22 mouse cellular contexts compared by ENCODE assay signal in genomic region chr5:104406756-104407155, GRCm38 (mm10). TPM values are rescaled to one million over a fixed set of nuclear protein-coding genes. Genes with fewer than 3 reads are reported as not detected.
DNase-seq lines count a peak whose midpoint lies in the region; ATAC-seq and TF ChIP-seq lines count a peak whose summit lies in the region.
"Had no signal": no experiment of that assay in that cellular context is flagged by ENCODE, and none has a peak within 500 bp of the region (broad histone marks: within the 10 kb centered on the region; RNA-seq: fewer than 3 reads in every experiment).

No protein-coding gene starts in this region.

- H3K27me3 ChIP-seq in kidney, adult 2 months (replicated peaks; ENCODE audit: control insufficient read depth, insufficient read depth, low read length) = no peaks in the 10 kb centered on the region
- H3K27me3 ChIP-seq in embryonic facial prominence, embryonic 10.5 days (replicated peaks; ENCODE audit: low read depth, poor library complexity, severe bottlenecking) = no peaks in the 10 kb centered on the region
- H3K27me3 ChIP-seq in limb, embryonic 10.5 days (ENCODE audit: low read depth, poor library complexity, severe bottlenecking) = no peaks in the 10 kb centered on the region
- H3K27me3 ChIP-seq: forebrain, embryonic 12.5 days; hindbrain, embryonic 13.5 days; intestine, embryonic 15.5 days; neural tube, embryonic 15.5 days had no signal

- no peak overlapping the region for H3K4me3 ChIP-seq in kidney, adult 2 months (ENCODE audit: insufficient read depth, low read depth, low read length)
- H3K4me3 ChIP-seq in embryonic facial prominence, embryonic 10.5 days = no peak overlapping the region
- H3K4me3 ChIP-seq in limb, embryonic 10.5 days = no peak overlapping the region
- H3K4me3 ChIP-seq: forebrain, embryonic 12.5 days; hindbrain, embryonic 13.5 days; intestine, embryonic 15.5 days; left cerebral cortex, adult 2 months; midbrain, embryonic 10.5 days; neural tube, embryonic 15.5 days had no signal

- no peaks in the 10 kb centered on the region for H3K36me3 ChIP-seq in kidney, adult 2 months (ENCODE audit: control insufficient read depth, insufficient read depth, low read length)
- no peaks in the 10 kb centered on the region for H3K36me3 ChIP-seq in embryonic facial prominence, embryonic 10.5 days (replicated peaks)
- no peaks in the 10 kb centered on the region for H3K36me3 ChIP-seq in limb, embryonic 10.5 days
- H3K36me3 ChIP-seq: forebrain, embryonic 12.5 days; G1E; hindbrain, embryonic 13.5 days; intestine, embryonic 15.5 days; midbrain, embryonic 10.5 days; neural tube, embryonic 15.5 days had no signal

- no peak for TF ChIP-seq POLR2A in kidney, adult 2 months (IDR thresholded peaks at IDR 0.05; ENCODE audit: low read depth, low read length)

- WGBS in kidney, adult 2 months = 43% methylated on average over 3 of the region's 3 CpGs
- 20% methylated on average over 3 of the region's 3 CpGs for WGBS in embryonic facial prominence, embryonic 10.5 days
- WGBS in limb, embryonic 10.5 days = 9% methylated on average over 3 of the region's 3 CpGs

- ATAC-seq in monocyte, adult 5-6 weeks (replicated peaks; ENCODE audit: insufficient number of reproducible peaks, low FRiP score, low TSS enrichment, poor library complexity, severe bottlenecking) = no peak
- ATAC-seq in erythroid progenitor cell, adult 5-6 weeks (replicated peaks; ENCODE audit: low FRiP score, poor library complexity, severe bottlenecking) = no peak
- ATAC-seq: CD4-positive, CD25-positive, alpha-beta regulatory T cell, adult 4 months; intestine, embryonic 15.5 days; liver, postnatal 0 days had no signal

- no peaks in the 10 kb centered on the region for H3K4me1 ChIP-seq in kidney, adult 2 months (ENCODE audit: control insufficient read depth, insufficient read depth, low read length)
- H3K4me1 ChIP-seq in embryonic facial prominence, embryonic 10.5 days = peaks cover 35% of the 10 kb centered on the region
- peaks cover 58% of the 10 kb centered on the region for H3K4me1 ChIP-seq in limb, embryonic 10.5 days
- H3K4me1 ChIP-seq: intestine, embryonic 15.5 days had no signal

- no peaks in the 10 kb centered on the region for H3K9me3 ChIP-seq in embryonic facial prominence, embryonic 10.5 days
- no peaks in the 10 kb centered on the region for H3K9me3 ChIP-seq in limb, embryonic 10.5 days (replicated peaks)
- H3K9me3 ChIP-seq: forebrain, embryonic 12.5 days; hindbrain, embryonic 13.5 days; intestine, embryonic 15.5 days; midbrain, embryonic 10.5 days; neural tube, embryonic 15.5 days had no signal

- no peak for TF ChIP-seq CTCF in kidney, adult 2 months (conservative IDR thresholded peaks at IDR 0.05; ENCODE audit: insufficient read depth, insufficient read length, low read depth, low read length)

- H3K27ac ChIP-seq in kidney, adult 2 months (ENCODE audit: insufficient read depth, low read depth, low read length) = peak overlapping the region; percentile 5; the same call in 1 of the 2 replicates
- peak overlapping the region; percentile 70 for H3K27ac ChIP-seq in embryonic facial prominence, embryonic 10.5 days (replicated peaks)
- H3K27ac ChIP-seq in limb, embryonic 10.5 days = peak overlapping the region; percentile 91
- H3K27ac ChIP-seq: forebrain, embryonic 12.5 days; hindbrain, embryonic 13.5 days; intestine, embryonic 15.5 days; left cerebral cortex, adult 2 months; midbrain, embryonic 10.5 days had no signal

- peak; percentile 24 for DNase-seq in kidney, adult 2 months
- DNase-seq in kidney, adult 18-20 months = no peak
- peak; percentile 43 for DNase-seq in 3T3-L1 (ENCODE audit: low read depth, low spot score)
- no peak for DNase-seq in embryonic facial prominence, embryonic 10.5 days (ENCODE audit: low spot score)
- peak; percentile 40 for DNase-seq in limb, embryonic 10.5 days (ENCODE audit: low spot score)
- DNase-seq in heart, adult 11 months = no peak
- DNase-seq: cerebellum, postnatal 14 days; liver; liver, postnatal 0 days; retina, postnatal 1 day; right cerebral cortex, postnatal 4 days; thymus, postnatal 36 days had no signal

RNA-seq across cellular contexts. Expression of gene Spp1, which starts 28.2 kb away (rescaled TPM):
- polyA plus RNA-seq in kidney, adult 2 months (2012; rRNA removed) = 1,966 and 1,980 TPM in 2 replicates
- polyA plus RNA-seq in embryonic facial prominence, embryonic 10.5 days (2016; fragmentation: Nextera tagmentation; extraction: Ambion mirVana) = 6.0 and 6.5 TPM in 2 replicates
- polyA plus RNA-seq in limb, embryonic 10.5 days (2016; fragmentation: Nextera tagmentation; extraction: Ambion mirVana) = 2.0 and 6.4 TPM in 2 replicates
- total RNA-seq in monocyte, adult 5-6 weeks (2017) = 1.5 to 1.9 TPM (median 1.9 TPM) in 3 replicates
- total RNA-seq in erythroid progenitor cell, adult 5-6 weeks (2015; ENCODE audit: low replicate concordance) = 1.3 and 14.8 TPM in 2 replicates
- total RNA-seq in erythroid progenitor cell, adult 5-6 weeks (2017; ENCODE audit: low replicate concordance) = 2.4 and 3.3 TPM in 2 replicates
- total RNA-seq: G1E had no signal
- polyA plus RNA-seq: G1E had no signal

RNA-seq across cellular contexts. Expression of gene Pkd2, which starts 52.5 kb away (rescaled TPM):
- polyA plus RNA-seq in kidney, adult 2 months (2012; rRNA removed) = 56.8 and 59.3 TPM in 2 replicates
- 10.3 and 10.5 TPM in 2 replicates for polyA plus RNA-seq in embryonic facial prominence, embryonic 10.5 days (2016; fragmentation: Nextera tagmentation; extraction: Ambion mirVana)
- 12.3 and 16.3 TPM in 2 replicates for polyA plus RNA-seq in limb, embryonic 10.5 days (2016; fragmentation: Nextera tagmentation; extraction: Ambion mirVana)
- 2.5 to 5.6 TPM (median 4.1 TPM) in 3 replicates for total RNA-seq in monocyte, adult 5-6 weeks (2017)
- total RNA-seq in erythroid progenitor cell, adult 5-6 weeks (2015; ENCODE audit: low replicate concordance) = not detected in 2 replicates
- total RNA-seq in erythroid progenitor cell, adult 5-6 weeks (2017; ENCODE audit: low replicate concordance) = 0.90 and 1.2 TPM in 2 replicates
- polyA plus RNA-seq: G1E had no signal

Comparison
In these comparisons a context has a peak if more than half of its experiments do, and no peak if none do; other contexts are left out.
1. DNase-seq: peak in kidney, adult 2 months (single experiment), 3T3-L1 (single experiment) and limb, embryonic 10.5 days (single experiment); none in kidney, adult 18-20 months (single experiment), embryonic facial prominence, embryonic 10.5 days (single experiment) and heart, adult 11 months (single experiment).
2. H3K27ac ChIP-seq: peak in every context shown above with its lines; median percentile 91 in limb, embryonic 10.5 days; 70 in embryonic facial prominence, embryonic 10.5 days; 5 in kidney, adult 2 months.
3. RNA of gene Spp1, which starts 28.2 kb away (polyA plus RNA-seq): 1,966 to 1,980 TPM in kidney, adult 2 months; 2.0 to 6.4 TPM in limb, embryonic 10.5 days and 6.0 to 6.5 TPM in embryonic facial prominence, embryonic 10.5 days; every median in the first group is over 100 times any median in the second.